Mouse (Mus musculus) testis, adult 2 months (tissue): Measurements from ENCODE around the gene Spon1.

Source experiments
- CTCF ChIP-seq: fragments of 200-500 bp; IDR thresholded peaks from 2 replicates; pipeline ENCODE4 v1.5.1; 2012; ENCODE audit warnings: low read depth, mild to moderate bottlenecking, inconsistent platforms, low read length, moderate library complexity; ENCODE audit not compliant: control insufficient read depth, insufficient read depth, insufficient replicate concordance
- POLR2A ChIP-seq: fragments of 200-500 bp; IDR thresholded peaks from 2 replicates; pipeline ENCODE4 v1.6.1; 2012; ENCODE audit warnings: low read depth, mild to moderate bottlenecking, inconsistent platforms, low read length, moderate library complexity; ENCODE audit not compliant: control insufficient read depth

GRCm38 (mm10) chr7:114081633-114082420 is 316.0 kb downstream of the Spon1 start:
- TF ChIP-seq CTCF (no peak), POLR2A (no peak)
